Mouse (Mus musculus) frontal cortex, postnatal 14 days (tissue): ENCODE measurements around the gene Smc1b.
A peak's percentile ranks its signal among the peaks of the same experiment; 100 is the strongest.

Experiments used
- DNase-seq, 2 experiments: peaks; one replicate each; pipeline ENCODE4 v3.0.0; 2022; ENCODE audit warnings: low spot score in 2 of 2

The Smc1b gene

GRCm38 (mm10) chr15:85026197-85026596 is 105.6 kb downstream of the Smc1b start:
- no peak for DNase-seq

GRCm38 (mm10) chr15:85022211-85022610 is 109.6 kb downstream of the Smc1b start:
- DNase-seq: no peak

GRCm38 (mm10) chr15:85016951-85017664 is 114.7 kb downstream of the Smc1b start, which contains the start of gene Upk3a:
Upk3a (plus strand) TSS chr15:85017141.
- no peak for DNase-seq

- DNase-seq: peak in 1 of 2 experiments; percentile 38
These were observed 116.0 kb downstream of the Smc1b start for GRCm38 (mm10) chr15:85015771-85016170.
